Mouse (Mus musculus) ES-E14 (cell line): Measurements from ENCODE around the gene Pml. TPM values are rescaled to one million over a fixed set of nuclear protein-coding genes. Genes with fewer than 3 reads are reported as not detected.

Source experiments
- DNase-seq: peaks from one replicate; pipeline ENCODE4 v3.0.0-alpha.2; 2013; ENCODE audit warnings: low read depth, low spot score
- H3K27ac ChIP-seq: 2 replicates; pipeline ENCODE4 v1.5.1; 2012; ENCODE audit warnings: low read depth, mild to moderate bottlenecking, low read length, moderate library complexity, mixed read lengths; ENCODE audit not compliant: poor library complexity, insufficient read depth, severe bottlenecking
- H3K36me3 ChIP-seq: 2 replicates; pipeline ENCODE4 v1.6.1; 2012; ENCODE audit warnings: mild to moderate bottlenecking, low read length, moderate library complexity, mixed read lengths; ENCODE audit not compliant: control insufficient read depth, poor library complexity, insufficient read depth, severe bottlenecking
- H3K4me1 ChIP-seq, 2 experiments: fragments of 150-350 bp in 1 of 2; sonication (generic) in 1 of 2; 2 replicates each; pipeline ENCODE4 v1.6.1; 2012; ENCODE audit warnings: low read length in 2 of 2, mild to moderate bottlenecking in 1 of 2, mixed read lengths in 1 of 2; ENCODE audit not compliant: control insufficient read depth in 2 of 2, insufficient read depth in 2 of 2, poor library complexity in 1 of 2
- H3K4me3 ChIP-seq, 2 experiments: fragments of 150-350 bp in 1 of 2; sonication (generic) in 1 of 2; 2 replicates each; pipeline ENCODE4 v1.5.1; 2012; ENCODE audit warnings: low read length in 2 of 2, low read depth in 1 of 2, mild to moderate bottlenecking in 1 of 2, mixed read lengths in 1 of 2; ENCODE audit not compliant: insufficient read depth in 1 of 2, poor library complexity in 1 of 2, severe bottlenecking in 1 of 2
- H3K9ac ChIP-seq: 2 replicates; pipeline ENCODE4 v1.6.1; 2012; ENCODE audit warnings: low read depth, mild to moderate bottlenecking, low read length, mixed read lengths; ENCODE audit not compliant: poor library complexity, insufficient read depth, severe bottlenecking
- H3K9me3 ChIP-seq: fragments of 150-350 bp; sonication (generic); 2 replicates; pipeline ENCODE4 v1.6.1; 2012; ENCODE audit warnings: low read depth, mild to moderate bottlenecking, low read length; ENCODE audit not compliant: control insufficient read depth, insufficient read depth
- CHD2 ChIP-seq: IDR thresholded peaks from 2 replicates; pipeline ENCODE4 v1.6.1; 2014; ENCODE audit warnings: mild to moderate bottlenecking, low read depth, low read length, inconsistent platforms
- HCFC1 ChIP-seq: IDR thresholded peaks from 2 replicates; pipeline ENCODE4 v1.6.1; 2012; ENCODE audit warnings: low read length, inconsistent platforms, borderline replicate concordance; ENCODE audit not compliant: insufficient read depth
- MAFK ChIP-seq: IDR thresholded peaks from 2 replicates; pipeline ENCODE4 v1.6.1; 2014; ENCODE audit warnings: mild to moderate bottlenecking, low read depth, low read length, inconsistent platforms; ENCODE audit not compliant: insufficient read depth
- ZC3H11A ChIP-seq: IDR thresholded peaks from 2 replicates; pipeline ENCODE4 v1.6.1; 2012; ENCODE audit warnings: low read depth, mild to moderate bottlenecking, inconsistent platforms, low read length, borderline replicate concordance
- ZNF384 ChIP-seq: IDR thresholded peaks from 2 replicates; pipeline ENCODE4 v1.6.1; 2012; ENCODE audit warnings: low read depth, low read length, inconsistent platforms
- in situ Hi-C, 2 experiments: fragments of 600-800 bp; cut with MboI; formaldehyde crosslinking; loops; one replicate each; pipeline ENCODE4 v1.15.1; 2025; ENCODE audit warnings: low sequenced_read_pairs in 2 of 2, inconsistent platforms in 1 of 2; ENCODE audit not compliant: unreplicated experiment in 2 of 2
- total RNA-seq: library from RNA; depleted of rRNA; stranded (reverse); fragments of 300-350 nt; gene quantifications from 2 replicates; pipeline ENCODE4 v1.2.3, GENCODE M21; 2012

Gene Pml
- total RNA-seq, 1 experiment = 72.6 TPM

GRCm38 (mm10) chr9:58281597-58281996 is 32.0 kb upstream of the Pml start:
- Histone ChIP-seq H3K27ac (peak overlapping the region; percentile 81; the same call in 1 of the 2 replicates), H3K36me3 (no peaks in the 10 kb centered on the region), H3K4me3 (no peak overlapping the region), H3K9me3 (no peaks in the 10 kb centered on the region), H3K4me1 (peaks cover 7 to 19% of the 10 kb centered on the region in 2 experiments; a peak in 3 of 4 replicates), H3K9ac (no peak overlapping the region)
- DNase-seq = no peak
- TF ChIP-seq CHD2 (no peak), ZC3H11A (no peak), ZNF384 (no peak), HCFC1 (no peak), MAFK (no peak)
- in situ Hi-C loops = no loop called here

GRCm38 (mm10) chr9:58280259-58281109 is 30.9 kb upstream of the Pml start:
- DNase-seq = peak; percentile 96
- peaks cover 9 to 14% of the 10 kb centered on the region in 2 experiments; a peak in 3 of 4 replicates for H3K4me1 ChIP-seq
- TF ChIP-seq HCFC1 = no peak
- TF ChIP-seq ZC3H11A = no peak
- TF ChIP-seq MAFK = 0 out of 2 replicates have a peak, but pooled peaks have one; percentile 11
- no peaks in the 10 kb centered on the region for H3K36me3 ChIP-seq
- no peaks in the 10 kb centered on the region for H3K9me3 ChIP-seq
- no peak overlapping the region for H3K4me3 ChIP-seq
- H3K9ac ChIP-seq = peak overlapping the region; percentile 76
- in situ Hi-C loops = no loop called here
- peak overlapping the region; percentile 99 for H3K27ac ChIP-seq

- Histone ChIP-seq H3K9me3 (no peaks in the 10 kb centered on the region), H3K4me1 (peaks cover 9 to 10% of the 10 kb centered on the region in 2 experiments; a peak in 3 of 4 replicates), H3K9ac (peak overlapping the region; percentile 70), H3K4me3 (peak overlapping the region in 1 of 2 experiments; percentile 10; a peak in 1 of 4 replicates), H3K27ac (peak overlapping the region; percentile 99), H3K36me3 (no peaks in the 10 kb centered on the region)
- peak; percentile 82 for DNase-seq
- TF ChIP-seq ZNF384 (no peak), MAFK (peak; percentile 70; the same call in 1 of the 2 replicates), CHD2 (no peak), HCFC1 (0 out of 2 replicates have a peak, but pooled peaks have one; percentile 65)
- in situ Hi-C loops = no loop called here
These were observed 30.2 kb upstream of the Pml start for GRCm38 (mm10) chr9:58279780-58280179.

- in situ Hi-C loops = no loop called here
- peak overlapping the region in 1 of 2 experiments; percentile 10; a peak in 1 of 4 replicates for H3K4me3 ChIP-seq
- H3K27ac ChIP-seq = peak overlapping the region; percentile 100
- H3K36me3 ChIP-seq = no peaks in the 10 kb centered on the region
- H3K9ac ChIP-seq = peak overlapping the region; percentile 70
- TF ChIP-seq MAFK (peak; percentile 99), ZNF384 (peak; percentile 96), ZC3H11A (no peak)
- peak; percentile 96 for DNase-seq
- H3K9me3 ChIP-seq = no peaks in the 10 kb centered on the region
- peaks cover 4 to 9% of the 10 kb centered on the region in 2 experiments; a peak in 3 of 4 replicates for H3K4me1 ChIP-seq
These were observed 29.5 kb upstream of the Pml start for GRCm38 (mm10) chr9:58278821-58279723.
